Mouse (Mus musculus) liver, adult 2 months (tissue): ENCODE results near the gene Rad51b. TPM values are rescaled to one million over a fixed set of nuclear protein-coding genes. Genes with fewer than 3 reads are reported as not detected.

Experiments used
- DNase-seq: peaks from one replicate; pipeline ENCODE4 v3.0.0-alpha.2; 2011; ENCODE audit warnings: low read depth, low spot score; ENCODE audit errors: extremely low read depth
- H3K27ac ChIP-seq: fragments of 200-500 bp; replicated peaks from 2 replicates; pipeline ENCODE4 v1.5.1; 2012; ENCODE audit warnings: low read depth, mild to moderate bottlenecking, control low read depth, inconsistent platforms, low read length; ENCODE audit not compliant: insufficient read depth
- H3K27me3 ChIP-seq: fragments of 200-500 bp; 2 replicates; pipeline ENCODE4 v1.6.1; 2012; ENCODE audit warnings: mild to moderate bottlenecking, moderate library complexity, low read length, inconsistent platforms; ENCODE audit not compliant: control insufficient read depth, insufficient read depth
- H3K36me3 ChIP-seq: fragments of 200-500 bp; 2 replicates; pipeline ENCODE4 v1.6.1; 2012; ENCODE audit warnings: low read length, inconsistent platforms; ENCODE audit not compliant: control insufficient read depth, insufficient read depth
- H3K4me1 ChIP-seq: fragments of 200-500 bp; 2 replicates; pipeline ENCODE4 v1.6.1; 2011; ENCODE audit warnings: low read length; ENCODE audit not compliant: control insufficient read depth, insufficient read depth
- H3K4me3 ChIP-seq: fragments of 200-500 bp; 2 replicates; pipeline ENCODE4 v1.5.1; 2011; ENCODE audit warnings: low read depth, mild to moderate bottlenecking, control low read depth, low read length, moderate library complexity; ENCODE audit not compliant: insufficient read depth
- H3K79me2 ChIP-seq: fragments of 200-500 bp; 2 replicates; pipeline ENCODE4 v1.6.1; 2012; ENCODE audit warnings: inconsistent platforms, mild to moderate bottlenecking, low read length, moderate library complexity; ENCODE audit not compliant: control insufficient read depth, insufficient read depth
- H3K9ac ChIP-seq: fragments of 200-500 bp; 2 replicates; pipeline ENCODE4 v1.6.1; 2012; ENCODE audit warnings: low read depth, mild to moderate bottlenecking, control low read depth, inconsistent platforms, low read length
- CTCF ChIP-seq: fragments of 200-500 bp; IDR thresholded peaks from 2 replicates; pipeline ENCODE4 v1.5.1; 2011; ENCODE audit warnings: low read depth, low read length, control low read depth
- POLR2A ChIP-seq: fragments of 200-500 bp; IDR thresholded peaks from 2 replicates; pipeline ENCODE4 v1.6.1; 2011; ENCODE audit warnings: low read length, control low read depth; ENCODE audit not compliant: insufficient read depth; ENCODE audit errors: extremely low read depth
- WGBS: fragments of 180-500 bp; shearing (Covaris S2); methylation state at CpG from one replicate; pipeline ENCODE4 v1.1.7; 2018; 5-methylcytosine and 5-hydroxymethylcytosine counted together
- polyA plus RNA-seq: library from polyadenylated mRNA; depleted of rRNA; stranded (reverse); fragments of >200 nt; gene quantifications from 2 replicates; pipeline ENCODE4 v1.2.3, GENCODE M21; 2012
- total RNA-seq: library from RNA; depleted of rRNA; stranded (reverse); fragments of >200 nt; gene quantifications from 2 replicates; pipeline ENCODE4 v1.2.3, GENCODE M21; 2014

Rad51b gene
- total and polyA plus RNA-seq, 2 experiments = 0.55 to 1.7 TPM

DNA sequence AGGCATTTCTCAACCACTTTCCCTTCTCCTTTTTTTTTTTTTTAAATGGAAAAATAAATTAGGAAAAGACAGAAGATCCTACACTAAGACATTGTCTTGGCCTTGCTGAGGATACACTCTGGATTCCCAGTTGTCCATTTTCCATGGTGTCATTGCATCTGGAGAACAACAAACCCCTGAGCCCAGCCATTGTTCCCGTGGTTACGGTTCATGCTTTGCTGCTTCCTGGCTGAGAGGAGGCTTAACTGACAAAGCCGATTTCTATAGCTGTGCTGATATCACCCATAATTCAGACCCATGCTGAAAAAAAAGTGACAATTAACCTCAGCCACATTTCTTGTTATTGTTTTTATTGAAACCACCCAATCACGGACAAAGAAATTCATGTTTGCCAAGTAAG, 295.1 kb downstream of the Rad51b start:
- Histone ChIP-seq H3K27me3 (no peaks in the 10 kb centered on the region), H3K4me1 (no peaks in the 10 kb centered on the region), H3K9ac (no peak overlapping the region), H3K27ac (no peak overlapping the region), H3K79me2 (no peaks in the 10 kb centered on the region), H3K4me3 (no peak overlapping the region), H3K36me3 (no peaks in the 10 kb centered on the region)
- TF ChIP-seq CTCF = no peak
- no peak for TF ChIP-seq POLR2A
- 90% methylated on average over 4 of the region's 4 CpGs for WGBS
- no peak for DNase-seq

GRCm38 (mm10) chr12:79596842-79597241, 299.8 kb downstream of the Rad51b start:
- Histone ChIP-seq H3K27ac (no peak overlapping the region), H3K27me3 (no peaks in the 10 kb centered on the region), H3K36me3 (no peaks in the 10 kb centered on the region), H3K4me1 (peaks cover 5% of the 10 kb centered on the region), H3K79me2 (no peaks in the 10 kb centered on the region), H3K9ac (no peak overlapping the region), H3K4me3 (no peak overlapping the region)
- no peak for TF ChIP-seq POLR2A
- TF ChIP-seq CTCF = no peak
- no peak for DNase-seq

DNA sequence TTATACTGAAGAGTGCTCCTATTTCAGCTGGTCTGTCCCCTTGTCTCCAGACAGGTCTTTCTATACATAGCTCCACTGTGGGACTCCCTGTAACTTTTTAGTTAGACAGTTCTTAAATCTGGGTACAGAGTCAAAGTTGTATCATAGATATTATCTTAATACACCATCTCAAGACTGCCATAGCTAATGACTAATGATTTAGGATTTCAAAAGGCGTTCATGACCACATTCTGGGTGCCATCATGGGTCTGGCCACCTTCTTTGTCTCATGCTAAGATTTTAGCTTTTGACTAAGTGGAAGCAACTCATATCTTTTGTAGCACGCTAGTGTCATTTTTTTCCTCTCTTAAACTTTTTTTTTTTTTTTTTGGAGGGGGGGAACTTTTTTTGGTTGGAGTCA, 300.3 kb downstream of the Rad51b start:
- Histone ChIP-seq H3K27ac (no peak overlapping the region), H3K9ac (no peak overlapping the region), H3K4me3 (no peak overlapping the region), H3K4me1 (peaks cover 6% of the 10 kb centered on the region), H3K79me2 (no peaks in the 10 kb centered on the region), H3K36me3 (no peaks in the 10 kb centered on the region), H3K27me3 (no peaks in the 10 kb centered on the region)
- TF ChIP-seq POLR2A = no peak
- TF ChIP-seq CTCF = no peak
- 95% methylated on average over 2 of the region's 2 CpGs for WGBS
- no peak for DNase-seq

DNA sequence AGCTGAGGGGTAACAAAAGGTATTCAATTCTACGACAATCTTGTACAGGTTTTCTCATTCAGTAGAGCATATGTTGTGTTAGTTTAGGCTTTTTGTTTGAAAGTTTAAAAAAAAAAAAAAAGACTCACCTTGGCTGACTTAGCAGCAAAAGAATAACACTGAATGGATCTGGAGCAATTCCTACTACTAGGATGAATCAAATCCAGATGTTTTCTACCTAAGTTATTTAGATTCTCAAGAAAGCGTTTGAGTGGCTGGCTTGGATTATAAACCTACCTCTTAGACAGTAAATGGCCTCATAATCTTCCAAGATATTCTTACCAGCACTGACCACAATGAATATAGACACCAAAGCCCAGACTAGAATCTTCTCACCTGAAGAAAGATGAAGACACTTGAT, 300.7 kb downstream of the Rad51b start:
- TF ChIP-seq CTCF (no peak), POLR2A (no peak)
- H3K36me3 ChIP-seq = no peaks in the 10 kb centered on the region
- H3K4me1 ChIP-seq = peaks cover 8% of the 10 kb centered on the region
- H3K9ac ChIP-seq = no peak overlapping the region
- no peaks in the 10 kb centered on the region for H3K27me3 ChIP-seq
- H3K4me3 ChIP-seq = no peak overlapping the region
- WGBS = 97% methylated on average over 2 of the region's 2 CpGs
- H3K79me2 ChIP-seq = no peaks in the 10 kb centered on the region
- DNase-seq = no peak
- H3K27ac ChIP-seq = no peak overlapping the region

DNA sequence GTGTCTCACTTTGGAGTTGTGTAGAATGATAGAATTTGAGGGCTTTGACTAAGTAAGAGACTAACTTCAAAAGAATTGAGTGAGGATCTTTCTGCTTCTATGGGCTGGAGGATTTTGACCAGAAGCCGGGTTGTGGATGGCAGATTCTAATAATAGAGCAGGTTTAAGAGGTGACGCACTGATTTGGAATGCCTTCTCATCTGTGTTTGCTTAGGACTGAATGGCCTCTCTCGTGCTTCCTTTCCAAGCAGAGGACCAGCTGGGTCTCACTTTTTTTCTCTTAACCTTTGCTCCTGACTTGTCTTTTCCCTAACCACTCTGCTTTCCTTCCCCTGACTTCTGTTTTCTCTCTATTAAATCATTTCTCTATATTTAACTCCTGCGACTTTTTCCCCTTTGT, 301.4 kb downstream of the Rad51b start:
- H3K79me2 ChIP-seq = no peaks in the 10 kb centered on the region
- H3K9ac ChIP-seq = no peak overlapping the region
- TF ChIP-seq CTCF (no peak), POLR2A (no peak)
- peaks cover 8% of the 10 kb centered on the region for H3K4me1 ChIP-seq
- peak; percentile 92 for DNase-seq
- WGBS = 26% methylated on average over 4 of the region's 4 CpGs
- H3K27ac ChIP-seq = no peak overlapping the region
- H3K27me3 ChIP-seq = no peaks in the 10 kb centered on the region
- H3K4me3 ChIP-seq = no peak overlapping the region
- H3K36me3 ChIP-seq = no peaks in the 10 kb centered on the region

- 44% methylated on average over 2 of the region's 2 CpGs for WGBS
Measured at GRCm38 (mm10) chr12:79598901-79599300, 301.8 kb downstream of the Rad51b start.

More at GRCm38 (mm10) chr12:79598901-79599300, 301.8 kb downstream of the Rad51b start:
- peak; percentile 85 for DNase-seq
- Histone ChIP-seq H3K27ac (no peak overlapping the region), H3K27me3 (no peaks in the 10 kb centered on the region), H3K4me1 (peaks cover 8% of the 10 kb centered on the region), H3K36me3 (no peaks in the 10 kb centered on the region), H3K9ac (no peak overlapping the region), H3K4me3 (no peak overlapping the region), H3K79me2 (no peaks in the 10 kb centered on the region)
- TF ChIP-seq POLR2A (no peak), CTCF (no peak)
